Mouse (Mus musculus): ENCODE data around the gene Hist1h3c. TPM values are rescaled to one million over a fixed set of nuclear protein-coding genes. Genes with fewer than 3 reads are reported as not detected.
A peak's percentile ranks its signal among the peaks of the same experiment; 100 is the strongest.

The Hist1h3c gene
- polyA plus RNA-seq, 1 experiment from 2014 or later = 19.3 TPM

GRCm38 (mm10) chr13:23744421-23745380 lies 701 bp downstream of the Hist1h3c start:
- Histone ChIP-seq H3K27ac (peak overlapping the region; percentile 98), H3K4me1 (peaks cover 18% of the 10 kb centered on the region; the same call in 1 of the 2 replicates), H3K4me2 (replicated peaks) (peak overlapping the region; percentile 55), H3K9ac (peak overlapping the region; percentile 60), H3K27me3 (no peaks in the 10 kb centered on the region), H3K4me3 (peak overlapping the region; percentile 40), H3K9me3 (no peaks in the 10 kb centered on the region), H3K36me3 (no peaks in the 10 kb centered on the region)
- ATAC-seq (ENCODE audit: insufficient number of reproducible peaks, insufficient read depth, low FRiP score, low TSS enrichment) = no peak
- 1% methylated on average over 16 of the region's 36 CpGs for WGBS

- Histone ChIP-seq H3K4me2 (replicated peaks) (peak overlapping the region; percentile 55), H3K9me3 (no peaks in the 10 kb centered on the region), H3K4me3 (0 out of 2 replicates have a peak overlapping the region, but pooled peaks have one; percentile 40), H3K27ac (peak overlapping the region; percentile 98), H3K4me1 (peaks cover 18% of the 10 kb centered on the region; the same call in 1 of the 2 replicates), H3K9ac (peak overlapping the region; percentile 60; the same call in 1 of the 2 replicates), H3K36me3 (no peaks in the 10 kb centered on the region), H3K27me3 (no peaks in the 10 kb centered on the region)
- no peak for ATAC-seq (ENCODE audit: insufficient number of reproducible peaks, insufficient read depth, low FRiP score, low TSS enrichment)
- 34% methylated on average over 4 of the region's 4 CpGs for WGBS
Measured at GRCm38 (mm10) chr13:23743963-23744362, 1.4 kb downstream of the Hist1h3c start.

DNA sequence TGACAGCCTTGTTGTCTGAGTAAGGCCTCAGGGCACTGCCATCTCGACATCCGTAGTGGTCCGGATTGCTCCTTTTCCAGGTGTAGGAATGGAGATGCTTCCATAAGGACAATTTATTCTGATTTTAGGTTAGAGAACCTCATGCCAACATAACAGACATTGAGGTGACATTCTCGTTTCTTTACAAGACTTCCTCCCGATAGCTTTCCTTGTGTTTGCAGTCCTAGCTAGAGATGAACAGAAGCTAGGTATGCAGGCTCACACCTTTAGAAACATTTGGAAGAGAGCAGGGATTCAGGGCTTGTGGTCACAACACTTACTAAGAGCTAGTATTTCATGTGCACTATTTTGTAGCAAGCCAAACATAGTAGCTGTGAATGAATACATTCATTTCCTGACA lies 2.2 kb downstream of the Hist1h3c start:
- Histone ChIP-seq H3K27me3 (no peaks in the 10 kb centered on the region), H3K4me3 (no peak overlapping the region), H3K4me2 (replicated peaks) (no peak overlapping the region), H3K4me1 (peaks cover 17% of the 10 kb centered on the region; the same call in 1 of the 2 replicates), H3K9me3 (no peaks in the 10 kb centered on the region), H3K9ac (no peak overlapping the region), H3K27ac (no peak overlapping the region), H3K36me3 (no peaks in the 10 kb centered on the region)
- ATAC-seq (ENCODE audit: insufficient number of reproducible peaks, insufficient read depth, low FRiP score, low TSS enrichment) = no peak
- 83% methylated on average over 5 of the region's 5 CpGs for WGBS

DNA sequence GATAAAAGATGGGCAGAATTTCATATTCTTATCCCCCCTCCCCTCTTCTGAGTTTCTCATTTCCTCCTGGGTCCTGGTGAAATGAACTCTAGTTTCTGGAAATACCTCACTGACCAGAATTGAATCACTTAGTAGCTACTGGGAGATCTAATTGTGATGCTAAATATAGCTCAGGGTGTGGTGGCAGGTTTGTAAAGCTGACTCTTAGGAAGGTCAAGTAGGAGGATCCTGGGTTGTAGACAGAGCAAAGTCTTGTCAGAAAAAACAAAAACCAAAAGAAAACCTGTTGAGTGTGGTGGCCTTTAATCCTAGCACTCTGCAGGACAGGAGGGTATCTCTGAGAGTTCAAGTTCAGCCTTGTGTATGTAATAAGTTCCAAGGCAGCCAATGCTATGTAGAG lies 3.4 kb downstream of the Hist1h3c start:
- no peak for ATAC-seq (ENCODE audit: insufficient number of reproducible peaks, insufficient read depth, low FRiP score, low TSS enrichment)
- no peaks in the 10 kb centered on the region for H3K9me3 ChIP-seq
- H3K4me2 ChIP-seq (replicated peaks) = no peak overlapping the region
- H3K27me3 ChIP-seq = no peaks in the 10 kb centered on the region
- H3K27ac ChIP-seq = 0 out of 2 replicates have a peak overlapping the region, but pooled peaks have one; percentile 46
- peaks cover 13% of the 10 kb centered on the region; the same call in 1 of the 2 replicates for H3K4me1 ChIP-seq
- H3K4me3 ChIP-seq = no peak overlapping the region
- no peaks in the 10 kb centered on the region for H3K36me3 ChIP-seq
- H3K9ac ChIP-seq = no peak overlapping the region

DNA sequence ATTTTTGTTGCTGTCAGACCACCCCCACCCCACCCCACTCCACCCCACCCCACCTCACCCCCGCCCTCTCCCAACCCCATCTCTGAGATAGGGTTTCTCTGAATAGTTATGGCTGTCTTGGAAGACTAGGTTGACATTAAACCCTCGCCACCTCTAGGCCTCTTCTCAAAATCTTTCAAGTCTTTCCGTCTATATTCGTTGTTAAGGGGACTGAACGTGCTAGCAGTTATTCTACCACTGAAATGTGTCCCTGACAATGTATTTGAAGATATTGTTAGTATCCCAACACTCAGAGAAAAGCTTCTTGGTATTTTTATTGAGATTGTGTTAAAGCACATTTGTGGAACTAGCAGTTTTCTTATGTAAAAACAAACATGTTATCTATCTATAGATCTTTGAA lies 4.5 kb downstream of the Hist1h3c start:
- Histone ChIP-seq H3K4me2 (replicated peaks) (peak overlapping the region; percentile 92), H3K4me3 (peak overlapping the region; percentile 62), H3K27me3 (no peaks in the 10 kb centered on the region), H3K9me3 (no peaks in the 10 kb centered on the region), H3K4me1 (peaks cover 13% of the 10 kb centered on the region; the same call in 1 of the 2 replicates), H3K27ac (peak overlapping the region; percentile 99), H3K9ac (peak overlapping the region; percentile 83), H3K36me3 (no peaks in the 10 kb centered on the region)
- 52% methylated on average over 5 of the region's 5 CpGs for WGBS
- ATAC-seq (ENCODE audit: insufficient number of reproducible peaks, insufficient read depth, low FRiP score, low TSS enrichment) = no peak

DNA sequence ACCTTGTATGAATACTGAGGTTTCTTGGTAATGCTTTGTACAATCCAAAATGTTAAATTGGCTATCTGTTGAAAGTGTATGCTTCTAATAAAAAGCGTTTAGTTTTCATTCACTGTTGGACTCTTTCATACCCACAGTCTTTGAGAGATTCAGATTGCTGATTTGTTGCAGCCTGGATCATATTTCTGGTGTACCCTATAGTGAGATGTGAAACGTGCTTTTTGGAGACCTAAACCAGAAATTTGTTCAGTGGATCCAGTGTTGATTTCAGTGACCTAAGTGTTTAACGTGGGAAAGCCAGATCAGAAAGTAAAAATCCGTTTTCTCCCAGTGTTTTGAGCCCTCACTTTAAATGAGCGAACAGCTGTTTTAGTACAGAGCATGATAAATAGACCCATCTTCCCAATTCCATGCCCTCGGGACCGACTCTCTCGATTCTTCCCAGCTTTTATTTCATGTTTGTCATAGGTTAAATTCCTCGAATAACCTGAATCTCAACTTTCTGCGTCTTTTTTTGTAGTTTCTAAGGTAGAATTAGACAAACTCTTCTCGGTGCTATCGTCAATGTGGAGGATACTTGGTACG lies 5.1 kb downstream of the Hist1h3c start:
- Histone ChIP-seq H3K4me1 (peaks cover 13% of the 10 kb centered on the region; the same call in 1 of the 2 replicates), H3K4me3 (peak overlapping the region; percentile 62), H3K9me3 (no peaks in the 10 kb centered on the region), H3K4me2 (replicated peaks) (peak overlapping the region; percentile 92), H3K36me3 (no peaks in the 10 kb centered on the region), H3K27ac (peak overlapping the region; percentile 99), H3K9ac (peak overlapping the region; percentile 83), H3K27me3 (no peaks in the 10 kb centered on the region)
- WGBS = 28% methylated on average over 13 of the region's 13 CpGs
- no peak for ATAC-seq (ENCODE audit: insufficient number of reproducible peaks, insufficient read depth, low FRiP score, low TSS enrichment)

DNA sequence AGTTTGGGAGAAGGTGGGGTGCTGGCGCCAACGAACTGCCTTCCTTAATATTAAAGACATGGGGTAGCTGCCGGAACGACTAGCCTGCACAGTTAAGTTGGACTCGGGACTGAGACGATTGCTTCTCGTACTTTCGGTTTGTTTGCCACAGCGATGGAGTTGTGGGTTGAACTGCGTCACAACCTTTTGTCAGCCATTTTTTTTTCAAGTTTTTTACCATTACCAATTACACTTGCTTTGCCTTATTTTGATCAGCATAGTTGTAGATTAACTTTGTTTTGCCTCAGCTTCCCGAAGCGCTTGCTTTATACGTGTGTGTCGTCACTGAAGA lies 5.5 kb downstream of the Hist1h3c start:
- Histone ChIP-seq H3K27me3 (no peaks in the 10 kb centered on the region), H3K4me2 (replicated peaks) (peak overlapping the region; percentile 92), H3K4me3 (peak overlapping the region; percentile 62), H3K27ac (peak overlapping the region; percentile 99), H3K4me1 (peaks cover 13% of the 10 kb centered on the region; the same call in 1 of the 2 replicates), H3K9me3 (no peaks in the 10 kb centered on the region), H3K9ac (peak overlapping the region; percentile 83), H3K36me3 (no peaks in the 10 kb centered on the region)
- no peak for ATAC-seq (ENCODE audit: insufficient number of reproducible peaks, insufficient read depth, low FRiP score, low TSS enrichment)
- WGBS = 1% methylated on average over 14 of the region's 14 CpGs

DNA sequence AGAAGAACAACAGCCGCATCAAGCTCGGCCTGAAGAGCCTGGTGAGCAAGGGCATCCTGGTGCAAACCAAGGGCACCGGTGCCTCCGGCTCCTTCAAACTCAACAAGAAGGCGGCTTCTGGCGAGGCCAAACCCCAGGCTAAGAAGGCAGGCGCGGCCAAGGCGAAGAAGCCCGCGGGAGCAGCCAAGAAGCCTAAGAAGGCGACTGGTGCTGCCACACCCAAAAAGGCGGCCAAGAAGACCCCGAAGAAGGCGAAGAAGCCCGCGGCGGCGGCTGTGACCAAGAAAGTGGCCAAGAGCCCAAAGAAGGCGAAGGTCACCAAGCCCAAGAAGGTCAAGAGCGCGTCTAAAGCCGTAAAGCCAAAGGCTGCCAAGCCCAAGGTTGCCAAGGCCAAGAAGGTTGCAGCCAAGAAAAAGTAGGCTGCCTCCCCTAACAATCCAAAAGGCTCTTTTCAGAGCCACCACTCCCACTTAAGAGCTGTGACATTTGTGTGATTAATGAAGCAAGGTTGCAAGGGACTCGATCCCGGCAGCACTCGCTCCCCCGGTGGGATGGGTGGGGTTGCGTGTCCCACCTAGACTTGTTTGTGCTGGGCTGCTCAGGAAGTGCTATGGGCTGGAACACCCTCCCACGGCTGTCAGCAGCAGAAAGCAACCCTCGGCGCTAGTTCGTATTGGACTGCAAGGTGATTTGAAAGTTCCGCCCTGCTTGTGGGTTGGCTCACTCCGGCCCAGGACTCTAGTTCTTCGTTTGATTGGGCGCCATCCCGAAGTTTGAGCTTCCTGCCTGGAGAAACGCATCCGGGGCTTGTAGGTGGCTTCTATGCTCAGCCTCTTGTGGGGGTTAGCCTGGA lies 6.1 kb downstream of the Hist1h3c start:
- Histone ChIP-seq H3K27ac (peak overlapping the region; percentile 99), H3K27me3 (no peaks in the 10 kb centered on the region), H3K4me2 (replicated peaks) (peak overlapping the region; percentile 92), H3K9me3 (no peaks in the 10 kb centered on the region), H3K4me3 (peak overlapping the region; percentile 62), H3K9ac (peak overlapping the region; percentile 83), H3K36me3 (no peaks in the 10 kb centered on the region), H3K4me1 (peaks cover 9% of the 10 kb centered on the region; the same call in 1 of the 2 replicates)
- ATAC-seq (ENCODE audit: insufficient number of reproducible peaks, insufficient read depth, low FRiP score, low TSS enrichment) = peak; percentile 90
- WGBS = under 1% methylated on average over 39 of the region's 39 CpGs

DNA sequence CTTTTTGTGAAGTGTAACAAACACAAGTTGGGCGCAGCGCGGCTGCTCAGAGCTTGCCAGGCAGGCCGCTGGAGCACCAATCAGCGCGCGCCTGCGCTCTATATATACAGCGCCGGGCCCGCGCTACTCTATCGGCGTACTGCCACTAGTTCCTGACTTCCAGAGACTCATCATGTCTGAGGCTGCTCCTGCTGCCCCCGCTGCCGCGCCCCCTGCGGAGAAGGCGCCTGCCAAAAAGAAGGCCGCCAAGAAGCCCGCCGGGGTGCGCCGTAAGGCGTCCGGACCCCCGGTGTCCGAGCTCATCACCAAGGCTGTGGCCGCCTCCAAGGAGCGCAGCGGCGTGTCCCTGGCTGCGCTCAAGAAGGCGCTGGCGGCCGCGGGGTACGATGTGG lies 6.7 kb downstream of the Hist1h3c start, which contains the start of gene Hist1h1c:
Hist1h1c (plus strand) TSS at position 132 of the 392 bp plus-strand sequence.
- peaks cover 8% of the 10 kb centered on the region; the same call in 1 of the 2 replicates for H3K4me1 ChIP-seq
- peak within 1 kb of the TSS; percentile 62 for H3K4me3 ChIP-seq
- peak; percentile 92 for ATAC-seq (ENCODE audit: insufficient number of reproducible peaks, insufficient read depth, low FRiP score, low TSS enrichment)
- peak within 1 kb of the TSS; percentile 99 for H3K27ac ChIP-seq
- WGBS = under 1% methylated on average over 38 of the region's 38 CpGs
- H3K9ac ChIP-seq = peak within 1 kb of the TSS; percentile 83
- peak within 1 kb of the TSS; percentile 92 for H3K4me2 ChIP-seq (replicated peaks)
- no peaks in the 10 kb centered on the region for H3K27me3 ChIP-seq
- no peaks in the 10 kb centered on the region for H3K9me3 ChIP-seq
- H3K36me3 ChIP-seq = no peaks in the 10 kb centered on the region

DNA sequence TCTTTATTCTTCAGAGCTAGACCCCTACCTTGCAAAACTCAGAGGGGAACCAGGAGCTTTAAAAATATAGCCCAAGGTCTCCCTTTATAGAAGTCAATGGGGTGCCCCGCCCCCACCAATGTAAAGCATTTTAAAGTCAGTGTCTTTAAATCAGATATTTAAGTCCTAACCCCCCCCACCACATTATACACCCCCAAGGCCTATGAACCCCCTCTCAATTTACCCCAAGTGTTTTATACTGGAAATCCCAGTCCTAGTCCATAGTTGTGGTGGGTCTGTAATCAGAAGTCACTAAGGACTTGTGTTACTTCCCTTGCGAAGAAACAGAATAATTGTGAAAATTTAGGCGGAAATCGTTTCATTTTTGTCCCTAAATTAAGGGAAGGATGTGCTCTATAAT lies 7.4 kb downstream of the Hist1h3c start:
- peak overlapping the region; percentile 92 for H3K4me2 ChIP-seq (replicated peaks)
- H3K4me1 ChIP-seq = peaks cover 8% of the 10 kb centered on the region; the same call in 1 of the 2 replicates
- ATAC-seq (ENCODE audit: insufficient number of reproducible peaks, insufficient read depth, low FRiP score, low TSS enrichment) = no peak
- peak overlapping the region; percentile 99 for H3K27ac ChIP-seq
- H3K4me3 ChIP-seq = peak overlapping the region; percentile 62; the same call in 1 of the 2 replicates
- H3K9me3 ChIP-seq = no peaks in the 10 kb centered on the region
- WGBS = 26% methylated on average over 4 of the region's 4 CpGs
- H3K27me3 ChIP-seq = no peaks in the 10 kb centered on the region
- H3K9ac ChIP-seq = peak overlapping the region; percentile 83
- H3K36me3 ChIP-seq = no peaks in the 10 kb centered on the region

DNA sequence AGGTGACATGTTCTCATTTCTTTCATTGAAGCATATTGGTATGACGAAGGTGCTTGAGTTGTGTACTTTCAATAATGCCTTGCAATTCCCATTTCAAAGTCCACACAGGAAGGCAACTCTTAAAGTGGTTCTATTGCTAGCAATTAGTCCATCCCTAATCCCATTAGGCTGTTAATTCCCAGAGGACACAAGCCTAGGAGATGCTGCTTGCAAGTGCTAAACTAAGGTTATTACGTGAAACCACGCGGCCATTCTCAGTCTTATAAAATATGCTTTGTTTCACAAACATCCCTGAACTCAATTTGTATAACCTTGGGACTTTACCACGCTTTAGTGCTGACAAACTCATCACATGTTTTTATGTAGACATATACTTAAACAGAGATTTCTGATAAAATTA lies 8.3 kb downstream of the Hist1h3c start:
- Histone ChIP-seq H3K4me3 (no peak overlapping the region), H3K9me3 (no peaks in the 10 kb centered on the region), H3K36me3 (no peaks in the 10 kb centered on the region), H3K27ac (no peak overlapping the region), H3K9ac (no peak overlapping the region), H3K4me1 (peaks cover 8% of the 10 kb centered on the region; the same call in 1 of the 2 replicates), H3K27me3 (no peaks in the 10 kb centered on the region), H3K4me2 (replicated peaks) (no peak overlapping the region)
- 81% methylated on average over 5 of the region's 5 CpGs for WGBS
- ATAC-seq (ENCODE audit: insufficient number of reproducible peaks, insufficient read depth, low FRiP score, low TSS enrichment) = no peak

All from embryonic facial prominence, embryonic 12.5 days (tissue).